Comparison of ENCODE assay signal across 16 mouse cellular contexts in genomic region chr6:67115505-67116303, GRCm38 (mm10).
DNase-seq lines count a peak whose midpoint lies in the region; ATAC-seq and TF ChIP-seq lines count a peak whose summit lies in the region.
"Had no signal": no experiment of that assay in that cellular context is flagged by ENCODE, and none has a peak within 500 bp of the region (broad histone marks: within the 10 kb centered on the region; RNA-seq: fewer than 3 reads in every experiment).

No protein-coding gene starts in this region.

- H3K4me3 ChIP-seq in heart, embryonic 16.5 days (ENCODE audit: low read length), result no peak overlapping the region
- no peak overlapping the region for H3K4me3 ChIP-seq in heart, adult 2 months
- no peak overlapping the region for H3K4me3 ChIP-seq in lung, embryonic 16.5 days (ENCODE audit: low read length)
- no peak overlapping the region for H3K4me3 ChIP-seq in lung, adult 2 months (replicated peaks; ENCODE audit: extremely low read depth, low read depth, low read length)
- H3K4me3 ChIP-seq: heart, embryonic 15.5 days; limb, embryonic 15.5 days; neural tube, embryonic 13.5 days had no signal

- ATAC-seq in heart, embryonic 16.5 days (replicated peaks; ENCODE audit: extremely low read depth, insufficient read depth, low FRiP score), result peak; percentile 55
- peak; percentile 74 for ATAC-seq in lung, embryonic 16.5 days (ENCODE audit: low read depth)

- DNase-seq in heart, adult 2 months, result no peak
- no peak for DNase-seq in lung, adult 2 months
- peak; percentile 7 for DNase-seq in Muller cell, postnatal 12 days (ENCODE audit: inconsistent ontology term)
- DNase-seq in brain, embryonic 14.5 days (ENCODE audit: low read depth), result peak; percentile 16
- DNase-seq in layer of hippocampus, adult 9-10 months (ENCODE audit: low spot score), result no peak
- DNase-seq in T-cell, adult 2 months (ENCODE audit: low spot score), result no peak
- DNase-seq: adrenal gland, postnatal 10 days; cerebellum, adult 9-11 months; kidney, adult 8-10 months; kidney, postnatal 4 days; right cerebral cortex, postnatal 14 days had no signal

- H3K4me2 ChIP-seq in heart, embryonic 16.5 days (ENCODE audit: low read depth, low read length), result no peak overlapping the region
- H3K4me2 ChIP-seq in lung, embryonic 16.5 days (ENCODE audit: low read depth, low read length), result no peak overlapping the region
- H3K4me2 ChIP-seq: heart, embryonic 15.5 days; limb, embryonic 15.5 days; neural tube, embryonic 13.5 days had no signal

- 29% methylated on average over 1 of the region's 1 CpGs for WGBS in heart, embryonic 16.5 days
- 41% methylated on average over 1 of the region's 1 CpGs for WGBS in heart, adult 2 months
- WGBS in lung, embryonic 16.5 days, result 34% methylated on average over 1 of the region's 1 CpGs
- 54% methylated on average over 1 of the region's 1 CpGs for WGBS in lung, adult 2 months

- TF ChIP-seq POLR2A in heart, adult 2 months (IDR thresholded peaks at IDR 0.05; ENCODE audit: insufficient read depth, low read depth, low read length), result no peak
- no peak for TF ChIP-seq POLR2A in lung, adult 2 months (IDR thresholded peaks at IDR 0.05; ENCODE audit: borderline replicate concordance, extremely low read depth, low read depth, low read length)
- TF ChIP-seq POLR2A in brain, embryonic 14.5 days (IDR thresholded peaks at IDR 0.05; ENCODE audit: borderline replicate concordance, extremely low read depth, insufficient read depth, insufficient read length, poor library complexity, severe bottlenecking), result no peak

- 0 out of 2 replicates have a peak, but pooled peaks cover 8% of the 10 kb centered on the region for H3K27me3 ChIP-seq in heart, embryonic 16.5 days (ENCODE audit: control insufficient read depth, insufficient read depth, low read length)
- no peaks in the 10 kb centered on the region for H3K27me3 ChIP-seq in heart, adult 2 months (ENCODE audit: control insufficient read depth, insufficient read depth, low read length)
- no peaks in the 10 kb centered on the region for H3K27me3 ChIP-seq in lung, embryonic 16.5 days (ENCODE audit: control insufficient read depth, insufficient read depth, low read depth, low read length)
- H3K27me3 ChIP-seq: limb, embryonic 15.5 days had no signal

- H3K9me3 ChIP-seq in heart, embryonic 16.5 days (replicated peaks; ENCODE audit: control insufficient read depth, low read length), result no peaks in the 10 kb centered on the region
- H3K9me3 ChIP-seq in lung, embryonic 16.5 days (ENCODE audit: control insufficient read depth, low read length), result no peaks in the 10 kb centered on the region
- H3K9me3 ChIP-seq: heart, embryonic 15.5 days; limb, embryonic 15.5 days; neural tube, embryonic 13.5 days had no signal

- H3K36me3 ChIP-seq in heart, embryonic 16.5 days (ENCODE audit: control insufficient read depth, insufficient read depth), result no peaks in the 10 kb centered on the region
- no peaks in the 10 kb centered on the region for H3K36me3 ChIP-seq in heart, adult 2 months (ENCODE audit: control insufficient read depth, insufficient read depth, low read length)
- H3K36me3 ChIP-seq in lung, embryonic 16.5 days (ENCODE audit: control insufficient read depth, insufficient read depth, low read length), result no peaks in the 10 kb centered on the region
- H3K36me3 ChIP-seq: heart, embryonic 15.5 days; limb, embryonic 15.5 days; neural tube, embryonic 13.5 days had no signal

- no peak overlapping the region for H3K27ac ChIP-seq in heart, embryonic 16.5 days (ENCODE audit: low read length)
- H3K27ac ChIP-seq in heart, adult 2 months, result no peak overlapping the region
- H3K27ac ChIP-seq in lung, embryonic 16.5 days (ENCODE audit: low read length), result no peak overlapping the region
- H3K27ac ChIP-seq: heart, embryonic 15.5 days; limb, embryonic 15.5 days; neural tube, embryonic 13.5 days had no signal

- intact Hi-C loops in heart, adult 2 months (cut with DNase I), result no loop called here

- TF ChIP-seq CTCF in heart, adult 2 months (IDR thresholded peaks at IDR 0.05), result no peak
- TF ChIP-seq CTCF in lung, adult 2 months (IDR thresholded peaks at IDR 0.05; ENCODE audit: insufficient read depth, low read length), result no peak
- TF ChIP-seq CTCF in brain, embryonic 14.5 days (IDR thresholded peaks at IDR 0.05; ENCODE audit: borderline replicate concordance, extremely low read depth, insufficient read depth, insufficient read length), result no peak

- no peaks in the 10 kb centered on the region for H3K79me2 ChIP-seq in heart, adult 2 months (replicated peaks; ENCODE audit: control insufficient read depth, insufficient read depth, low read length)

- no peak overlapping the region for H3K9ac ChIP-seq in heart, embryonic 16.5 days (ENCODE audit: low read length)
- H3K9ac ChIP-seq in heart, adult 2 months (ENCODE audit: low read depth, low read length), result no peak overlapping the region
- no peak overlapping the region for H3K9ac ChIP-seq in lung, embryonic 16.5 days (ENCODE audit: low read length)
- H3K9ac ChIP-seq: heart, embryonic 15.5 days; limb, embryonic 15.5 days; neural tube, embryonic 13.5 days had no signal

- H3K4me1 ChIP-seq in heart, embryonic 16.5 days (ENCODE audit: control insufficient read depth, insufficient read depth, low read length), result no peaks in the 10 kb centered on the region
- peaks cover 1% of the 10 kb centered on the region; the same call in 1 of the 2 replicates for H3K4me1 ChIP-seq in heart, adult 2 months (ENCODE audit: control insufficient read depth, insufficient read depth, low read length)
- 0 out of 2 replicates have a peak, but pooled peaks cover 9% of the 10 kb centered on the region for H3K4me1 ChIP-seq in lung, embryonic 16.5 days (replicated peaks; ENCODE audit: control insufficient read depth, insufficient read depth, low read length)
- H3K4me1 ChIP-seq in lung, adult 2 months (ENCODE audit: control insufficient read depth, insufficient read depth, low read length), result no peaks in the 10 kb centered on the region; the same call in 1 of the 2 replicates

- no peak for TF ChIP-seq EP300 in heart, adult 2 months (IDR thresholded peaks at IDR 0.05; ENCODE audit: insufficient read depth, low read depth, low read length)

Comparison
In these comparisons a context has a peak if more than half of its experiments do, and no peak if none do; other contexts are left out.
1. DNase-seq: peak in Muller cell, postnatal 12 days (single experiment) and brain, embryonic 14.5 days (single experiment); none in heart, adult 2 months (0 of 2), lung, adult 2 months (single experiment), layer of hippocampus, adult 9-10 months (single experiment) and T-cell, adult 2 months (single experiment).